Mouse (Mus musculus): ENCODE data around the gene Gm29797. TPM values are rescaled to one million over a fixed set of nuclear protein-coding genes. Genes with fewer than 3 reads are reported as not detected.

Gm29797 gene
- polyA plus RNA-seq, 1 experiment = 0.26 TPM

GRCm38 (mm10) chr2:181659609-181660055 lies 2.8 kb downstream of the Gm29797 start:
- no peak for TF ChIP-seq POLR2A (IDR thresholded peaks at IDR 0.05; ENCODE audit: borderline replicate concordance, insufficient read depth, low read length)
- TF ChIP-seq CTCF (IDR thresholded peaks at IDR 0.05; ENCODE audit: borderline replicate concordance, insufficient read depth, low read depth, low read length) = peak; percentile 83

GRCm38 (mm10) chr2:181662620-181663297 lies 5.9 kb downstream of the Gm29797 start:
- no peak overlapping the region for H3K27ac ChIP-seq (ENCODE audit: insufficient read depth, low read length)
- no peak overlapping the region for H3K4me3 ChIP-seq (replicated peaks; ENCODE audit: insufficient read depth, low read depth, low read length)
- peaks cover 8% of the 10 kb centered on the region; the same call in 1 of the 2 replicates for H3K4me1 ChIP-seq (ENCODE audit: control insufficient read depth, insufficient read depth, low read length)
- TF ChIP-seq CTCF (IDR thresholded peaks at IDR 0.05; ENCODE audit: borderline replicate concordance, insufficient read depth, low read depth, low read length) (no peak), POLR2A (IDR thresholded peaks at IDR 0.05; ENCODE audit: borderline replicate concordance, insufficient read depth, low read length) (no peak)
- no peak for DNase-seq
- WGBS = 79% methylated on average over 3 of the region's 3 CpGs
- H3K27me3 ChIP-seq (ENCODE audit: control insufficient read depth, insufficient read depth, low read length) = no peaks in the 10 kb centered on the region

More at GRCm38 (mm10) chr2:181659609-181660055, 2.8 kb downstream of the Gm29797 start:
- Histone ChIP-seq H3K4me3 (replicated peaks; ENCODE audit: insufficient read depth, low read depth, low read length) (no peak overlapping the region), H3K27ac (ENCODE audit: insufficient read depth, low read length) (no peak overlapping the region), H3K4me1 (ENCODE audit: control insufficient read depth, insufficient read depth, low read length) (peaks cover 8% of the 10 kb centered on the region; the same call in 1 of the 2 replicates), H3K27me3 (ENCODE audit: control insufficient read depth, insufficient read depth, low read length) (no peaks in the 10 kb centered on the region)
- WGBS = 8% methylated on average over 9 of the region's 9 CpGs
- peak; percentile 68 to 80 for DNase-seq

- Histone ChIP-seq H3K4me3 (replicated peaks; ENCODE audit: insufficient read depth, low read depth, low read length) (no peak overlapping the region), H3K4me1 (ENCODE audit: control insufficient read depth, insufficient read depth, low read length) (peaks cover 8% of the 10 kb centered on the region; the same call in 1 of the 2 replicates), H3K27ac (ENCODE audit: insufficient read depth, low read length) (no peak overlapping the region), H3K27me3 (ENCODE audit: control insufficient read depth, insufficient read depth, low read length) (no peaks in the 10 kb centered on the region)
- WGBS = 37% methylated on average over 4 of the region's 4 CpGs
- no peak for DNase-seq
- TF ChIP-seq POLR2A (IDR thresholded peaks at IDR 0.05; ENCODE audit: borderline replicate concordance, insufficient read depth, low read length) = no peak
- TF ChIP-seq CTCF (IDR thresholded peaks at IDR 0.05; ENCODE audit: borderline replicate concordance, insufficient read depth, low read depth, low read length) = no peak
Observed at GRCm38 (mm10) chr2:181663298-181663630, 6.4 kb downstream of the Gm29797 start.

GRCm38 (mm10) chr2:181670285-181670912 lies 13.6 kb downstream of the Gm29797 start:
- H3K27me3 ChIP-seq (ENCODE audit: control insufficient read depth, insufficient read depth, low read length) = peaks cover 2% of the 10 kb centered on the region; the same call in 1 of the 2 replicates
- H3K4me1 ChIP-seq (ENCODE audit: control insufficient read depth, insufficient read depth, low read length) = 0 out of 2 replicates have a peak, but pooled peaks cover 3% of the 10 kb centered on the region
- 4% methylated on average over 55 of the region's 56 CpGs for WGBS
- no peak for DNase-seq
- H3K27ac ChIP-seq (ENCODE audit: insufficient read depth, low read length) = no peak overlapping the region
- no peak overlapping the region for H3K4me3 ChIP-seq (replicated peaks; ENCODE audit: insufficient read depth, low read depth, low read length)
- no peak for TF ChIP-seq CTCF (IDR thresholded peaks at IDR 0.05; ENCODE audit: borderline replicate concordance, insufficient read depth, low read depth, low read length)

- DNase-seq = no peak
- no peak overlapping the region for H3K27ac ChIP-seq (ENCODE audit: insufficient read depth, low read length)
- no peak overlapping the region for H3K4me3 ChIP-seq (replicated peaks; ENCODE audit: insufficient read depth, low read depth, low read length)
- 0 out of 2 replicates have a peak, but pooled peaks cover 7% of the 10 kb centered on the region for H3K4me1 ChIP-seq (ENCODE audit: control insufficient read depth, insufficient read depth, low read length)
- TF ChIP-seq POLR2A (IDR thresholded peaks at IDR 0.05; ENCODE audit: borderline replicate concordance, insufficient read depth, low read length) = no peak
- no peak for TF ChIP-seq CTCF (IDR thresholded peaks at IDR 0.05; ENCODE audit: borderline replicate concordance, insufficient read depth, low read depth, low read length)
- WGBS = under 1% methylated on average over 41 of the region's 41 CpGs
- H3K27me3 ChIP-seq (ENCODE audit: control insufficient read depth, insufficient read depth, low read length) = peaks cover 2% of the 10 kb centered on the region; the same call in 1 of the 2 replicates
Observed at GRCm38 (mm10) chr2:181670913-181671311, 14.1 kb downstream of the Gm29797 start.

GRCm38 (mm10) chr2:181671326-181671725 lies 14.5 kb downstream of the Gm29797 start, which contains the start of gene Sox18:
TSS of gene Sox18 (minus strand) at chr2:181671640.
- TF ChIP-seq CTCF (IDR thresholded peaks at IDR 0.05; ENCODE audit: borderline replicate concordance, insufficient read depth, low read depth, low read length) (no peak), POLR2A (IDR thresholded peaks at IDR 0.05; ENCODE audit: borderline replicate concordance, insufficient read depth, low read length) (no peak)
- under 1% methylated on average over 43 of the region's 43 CpGs for WGBS
- H3K4me3 ChIP-seq (replicated peaks; ENCODE audit: insufficient read depth, low read depth, low read length) = no peak within 1 kb of the TSS
- peaks cover 2% of the 10 kb centered on the region; the same call in 1 of the 2 replicates for H3K27me3 ChIP-seq (ENCODE audit: control insufficient read depth, insufficient read depth, low read length)
- DNase-seq = no peak
- no peak within 1 kb of the TSS for H3K27ac ChIP-seq (ENCODE audit: insufficient read depth, low read length)
- H3K4me1 ChIP-seq (ENCODE audit: control insufficient read depth, insufficient read depth, low read length) = 0 out of 2 replicates have a peak, but pooled peaks cover 7% of the 10 kb centered on the region

- Histone ChIP-seq H3K4me1 (ENCODE audit: control insufficient read depth, insufficient read depth, low read length) (0 out of 2 replicates have a peak, but pooled peaks cover 7% of the 10 kb centered on the region), H3K27ac (ENCODE audit: insufficient read depth, low read length) (no peak overlapping the region), H3K27me3 (ENCODE audit: control insufficient read depth, insufficient read depth, low read length) (peaks cover 2% of the 10 kb centered on the region; the same call in 1 of the 2 replicates), H3K4me3 (replicated peaks; ENCODE audit: insufficient read depth, low read depth, low read length) (no peak overlapping the region)
- DNase-seq = no peak
- TF ChIP-seq POLR2A (IDR thresholded peaks at IDR 0.05; ENCODE audit: borderline replicate concordance, insufficient read depth, low read length) (no peak), CTCF (IDR thresholded peaks at IDR 0.05; ENCODE audit: borderline replicate concordance, insufficient read depth, low read depth, low read length) (no peak)
- 54% methylated on average over 7 of the region's 7 CpGs for WGBS
Observed at GRCm38 (mm10) chr2:181671984-181672383, 15.2 kb downstream of the Gm29797 start.

All from cerebellum, adult 2 months (tissue).